Mouse (Mus musculus): ENCODE data around the gene G6pc3. TPM values are rescaled to one million over a fixed set of nuclear protein-coding genes. Genes with fewer than 3 reads are reported as not detected.

Gene G6pc3
- total RNA-seq, 2 experiments from 2014 or later = 29.9 to 32.6 TPM

DNA sequence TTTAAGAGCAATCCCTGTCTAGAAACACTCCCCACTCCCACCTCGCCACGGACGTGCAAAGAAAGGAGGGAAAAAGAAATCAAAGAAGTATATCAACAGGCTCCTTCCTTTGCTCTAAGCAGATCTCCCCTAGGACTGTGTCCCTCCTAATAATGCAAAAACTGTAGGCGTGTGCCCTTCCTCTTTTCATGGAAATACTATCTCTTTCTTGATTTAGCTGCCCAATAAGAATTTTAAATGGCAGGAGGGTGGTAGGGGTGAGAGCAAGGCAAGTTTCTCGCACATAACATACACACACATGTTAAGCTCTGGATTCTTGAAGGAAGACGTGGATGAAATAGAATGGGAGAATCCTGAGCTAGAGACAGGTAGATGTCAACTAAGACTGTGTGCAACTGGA is 440 bp upstream of the G6pc3 start:
- no peak for DNase-seq

DNA sequence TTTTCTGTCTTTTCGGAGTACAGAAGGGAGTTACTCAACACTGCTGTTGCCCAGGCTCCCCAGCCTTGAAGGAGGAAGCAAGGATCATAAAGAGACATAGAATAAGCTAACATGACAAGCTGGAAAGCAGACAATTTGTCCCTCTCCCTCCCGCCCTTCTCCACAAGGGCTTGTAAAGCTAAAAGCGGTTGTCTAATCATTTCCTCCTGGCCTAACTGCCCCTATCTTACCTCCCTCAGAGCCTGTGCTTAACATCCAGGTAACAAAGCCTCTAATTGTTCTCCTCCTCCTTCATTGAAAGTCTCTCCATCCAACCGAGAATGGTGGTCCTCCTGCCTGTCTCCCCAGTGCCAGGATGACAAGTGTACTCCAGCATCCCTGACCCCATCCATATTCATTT is 1.4 kb downstream of the G6pc3 start:
- no peak for DNase-seq

DNA sequence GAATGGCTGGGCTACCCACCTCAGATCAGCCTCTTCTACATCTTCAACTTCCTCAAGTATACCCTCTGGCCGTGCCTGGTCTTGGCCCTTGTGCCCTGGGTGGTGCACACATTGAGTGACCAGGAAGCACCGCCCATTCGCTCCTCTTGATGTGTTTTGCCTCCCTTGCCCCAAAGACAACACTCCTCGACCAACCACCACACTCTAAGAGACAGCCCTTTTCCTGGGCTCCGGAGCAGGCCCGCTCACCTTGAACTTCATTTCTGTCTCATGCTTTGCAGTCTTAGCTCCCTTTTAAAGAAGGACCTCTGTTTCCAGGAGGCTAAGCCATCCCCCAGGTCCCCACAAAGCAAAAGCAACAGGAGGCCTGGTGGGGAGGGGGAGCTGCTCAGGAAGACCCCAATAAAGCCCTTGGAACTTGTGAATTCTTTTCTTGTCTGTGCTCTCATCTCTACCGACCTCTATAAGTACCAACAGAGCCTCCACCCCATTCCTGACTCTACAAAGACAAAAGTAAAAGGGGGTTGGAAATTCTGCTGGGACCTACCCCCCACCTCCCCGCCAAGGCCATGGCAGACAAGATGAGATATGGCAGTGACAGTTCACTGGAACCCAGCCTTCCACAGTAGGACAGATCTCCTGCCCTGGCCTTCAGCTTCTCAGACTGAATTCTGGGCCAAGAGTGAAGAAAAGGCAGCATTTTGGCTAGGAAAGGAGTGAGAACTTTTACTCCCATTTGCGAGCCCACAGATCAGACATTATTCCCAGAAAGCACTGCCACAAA is 4.4 kb downstream of the G6pc3 start:
- no peak for DNase-seq

DNA sequence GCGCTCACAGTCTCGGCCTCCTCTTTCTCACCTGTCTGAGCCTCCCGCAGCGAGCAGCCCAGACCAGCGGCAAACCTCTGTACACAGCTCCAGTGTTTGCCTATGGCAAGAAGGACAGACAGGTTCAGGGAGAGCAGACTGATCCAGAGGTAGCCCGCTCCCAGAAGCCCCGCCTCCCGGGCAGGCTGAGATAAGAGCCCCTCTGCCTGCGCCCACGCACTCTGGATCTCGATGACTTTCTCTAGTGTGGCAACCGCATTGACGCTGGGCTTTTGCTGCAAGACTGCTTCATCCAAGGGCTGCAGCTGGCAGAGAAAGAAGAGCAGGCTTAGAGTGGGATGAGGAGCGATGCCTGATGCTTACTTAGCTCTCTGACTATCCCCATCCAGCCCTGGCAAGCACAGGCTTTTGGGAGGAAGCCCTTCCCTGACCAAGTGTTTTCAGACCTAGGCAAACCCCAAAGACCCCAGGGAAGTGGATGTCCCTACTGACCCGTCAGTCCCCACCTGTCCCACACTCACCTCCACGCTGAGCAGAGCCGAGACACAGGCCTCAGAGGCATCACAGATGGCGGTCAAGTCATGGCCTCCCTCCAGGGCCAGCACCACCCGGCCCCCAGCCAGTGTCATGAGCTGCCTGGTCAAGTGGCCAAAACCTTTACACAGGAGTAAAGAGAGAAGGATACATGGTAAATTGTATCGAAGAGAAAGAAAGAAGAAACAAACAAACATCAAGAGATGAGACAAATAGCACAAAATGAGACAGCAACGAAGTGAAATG is 6.8 kb downstream of the G6pc3 start:
- no peak for DNase-seq

DNA sequence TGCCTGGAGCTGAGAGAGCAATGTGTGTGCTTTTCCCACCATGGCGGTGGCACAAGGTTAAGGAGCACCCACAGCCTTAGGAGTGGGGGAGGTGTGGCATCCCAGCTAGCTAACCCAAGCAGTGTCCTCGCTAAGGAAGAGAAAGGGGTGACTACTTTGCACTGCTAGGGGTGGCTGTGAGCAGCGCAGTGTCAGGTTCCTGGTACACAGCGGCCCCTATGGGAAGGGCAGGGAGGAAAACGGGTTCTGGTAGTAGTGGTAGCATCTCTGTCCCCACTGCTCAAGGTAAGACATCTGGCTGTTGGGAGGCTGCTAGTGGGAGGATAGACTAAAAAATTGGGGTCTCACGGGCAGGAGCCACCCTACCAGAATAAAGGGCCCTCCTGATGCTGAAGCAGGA is 8.8 kb downstream of the G6pc3 start:
- no peak for DNase-seq

DNA sequence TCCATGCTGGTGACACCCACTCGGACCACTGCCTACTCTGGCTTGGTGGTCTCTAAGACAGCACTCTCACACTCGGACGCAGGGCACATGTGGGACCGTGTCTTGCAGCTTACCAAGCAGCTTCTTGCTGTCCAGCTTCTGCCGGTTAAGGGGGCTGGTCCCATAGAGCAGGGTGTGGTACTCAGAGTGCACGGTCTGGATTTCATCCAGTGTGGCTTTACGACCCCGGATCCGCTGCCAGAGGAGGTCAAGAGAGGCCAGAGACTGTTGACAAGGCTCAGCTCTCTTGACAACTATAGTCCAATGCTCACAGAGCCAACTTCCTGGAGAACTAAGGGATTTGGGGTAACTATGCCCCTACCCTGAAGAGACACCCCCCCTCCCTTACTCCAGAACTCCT is 10.4 kb downstream of the G6pc3 start:
- DNase-seq = no peak

DNA sequence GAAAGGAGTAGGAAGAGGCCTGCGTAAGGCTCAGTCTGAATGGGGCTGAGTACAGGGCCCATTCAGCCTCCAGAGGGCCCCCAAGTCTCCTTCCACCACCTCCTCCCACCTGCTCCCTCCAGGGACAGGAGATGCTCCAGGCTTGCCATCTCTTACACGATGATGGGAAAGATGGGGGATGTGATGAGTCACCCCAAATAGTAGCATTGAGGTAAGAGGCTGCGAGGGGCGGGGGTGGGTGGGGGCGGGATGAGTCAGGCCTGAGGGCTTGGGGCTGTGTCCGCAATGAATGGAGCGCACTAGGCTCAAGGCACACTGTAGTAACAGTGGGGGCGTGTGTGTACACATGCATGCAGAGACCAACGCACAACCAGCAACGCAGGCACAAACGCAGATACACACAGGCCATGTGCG is 12.0 kb downstream of the G6pc3 start:
- DNase-seq = no peak

DNA sequence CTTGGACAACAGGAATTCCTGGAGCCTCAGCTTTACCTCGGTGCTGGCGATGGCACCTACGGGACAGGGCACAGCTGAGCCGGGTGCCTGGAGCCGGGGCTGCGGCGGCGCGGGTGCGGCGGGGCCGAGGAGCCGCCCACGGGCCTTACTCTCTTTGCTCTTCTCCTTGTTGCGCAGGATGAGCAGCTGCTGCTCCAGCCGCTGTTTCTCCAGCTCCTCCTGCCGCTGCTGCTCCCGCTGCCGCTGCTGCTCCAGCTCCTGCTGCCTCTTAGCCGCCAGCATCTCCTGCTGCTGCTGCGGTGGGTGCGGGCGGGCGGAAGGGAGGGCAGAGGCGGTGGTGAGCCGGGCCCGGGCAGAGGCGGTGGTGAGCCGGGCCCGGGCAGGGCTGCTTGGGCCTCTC is 17.1 kb downstream of the G6pc3 start:
- DNase-seq = peak; percentile 4

DNA sequence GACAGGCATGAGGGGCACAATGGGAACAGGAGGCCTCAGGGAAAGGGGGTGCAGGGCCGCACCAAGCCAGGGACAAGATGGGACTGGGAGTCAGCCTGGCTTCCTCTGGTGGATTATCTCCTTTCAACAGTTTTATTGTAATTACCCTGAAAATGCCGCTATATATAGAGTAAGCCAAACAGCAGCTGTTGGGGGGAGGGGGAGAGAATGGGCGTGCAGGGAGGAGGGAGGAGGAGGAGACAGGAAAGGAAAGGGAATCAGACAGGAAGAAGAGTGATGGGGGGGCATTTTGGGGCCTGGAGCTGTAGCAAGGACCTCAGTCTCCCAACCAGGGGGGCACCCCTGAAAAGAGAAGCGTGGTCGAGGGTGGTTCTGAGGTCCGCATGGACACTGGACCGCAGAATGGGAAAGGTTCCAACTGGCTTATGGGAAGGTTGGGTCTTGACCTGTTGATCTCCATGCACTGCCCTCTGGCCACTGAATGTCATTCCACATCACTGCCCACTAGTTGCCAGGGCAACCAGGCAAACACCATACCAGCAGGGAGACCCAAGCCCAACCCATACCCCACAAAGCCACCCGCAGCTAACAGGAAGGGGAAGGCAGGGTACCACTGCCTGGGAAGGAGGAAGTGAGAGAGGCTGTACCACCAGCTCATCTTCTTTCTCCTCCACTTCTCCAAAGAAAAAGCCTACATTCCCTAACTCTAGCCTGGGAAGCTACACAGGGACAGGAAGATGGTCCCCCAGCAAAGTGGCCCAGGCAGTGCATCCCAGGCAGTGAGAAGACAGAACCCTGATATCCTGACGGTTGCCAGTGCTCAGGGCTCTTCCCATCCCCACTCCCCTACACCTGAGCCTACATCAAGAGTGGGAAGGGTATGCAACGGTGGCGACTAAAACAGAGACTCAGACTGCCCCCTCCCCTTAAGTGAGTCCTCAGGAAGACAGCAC is 18.7 kb downstream of the G6pc3 start:
- DNase-seq = peak; percentile 67

DNA sequence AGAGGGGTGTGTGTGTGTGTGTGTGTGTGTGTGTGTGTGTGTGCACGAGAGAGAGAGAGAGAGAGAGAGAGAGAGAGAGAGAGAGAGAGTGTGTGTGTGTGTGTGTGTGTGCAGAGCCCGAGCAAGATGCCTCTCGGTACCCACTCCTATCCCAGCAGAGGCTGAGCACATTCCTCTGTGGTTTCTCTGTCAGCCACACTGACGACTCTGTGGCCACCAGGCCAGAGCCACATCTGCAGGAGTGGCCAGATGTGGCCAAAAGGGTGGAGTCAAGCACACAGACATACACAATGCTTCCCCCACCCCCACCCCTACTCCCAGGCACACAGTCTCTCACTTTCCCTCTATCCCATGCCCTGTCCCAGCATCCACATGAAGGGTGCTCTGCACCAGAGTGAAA is 19.4 kb downstream of the G6pc3 start:
- DNase-seq = no peak

DNA sequence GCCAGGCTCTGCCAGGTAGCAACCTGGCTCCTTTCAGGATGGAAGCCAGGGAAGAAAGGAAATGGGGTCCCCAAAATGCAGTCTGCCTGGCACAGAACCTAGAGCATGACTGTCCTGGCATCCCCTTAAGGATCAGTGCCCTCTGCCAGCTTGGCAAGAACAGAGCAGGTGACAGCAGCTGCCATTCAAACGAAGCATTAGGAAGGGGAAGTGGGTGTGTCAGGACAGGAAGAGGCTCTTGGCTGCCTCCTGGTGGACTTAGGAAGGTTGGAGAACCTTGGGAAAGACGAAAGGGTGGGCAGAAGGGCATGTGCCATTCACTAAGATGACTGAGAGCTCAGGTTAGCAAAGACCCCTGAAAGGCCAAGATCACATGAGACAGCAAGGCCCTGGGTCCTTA is 20.3 kb downstream of the G6pc3 start:
- DNase-seq = peak; percentile 48

DNA sequence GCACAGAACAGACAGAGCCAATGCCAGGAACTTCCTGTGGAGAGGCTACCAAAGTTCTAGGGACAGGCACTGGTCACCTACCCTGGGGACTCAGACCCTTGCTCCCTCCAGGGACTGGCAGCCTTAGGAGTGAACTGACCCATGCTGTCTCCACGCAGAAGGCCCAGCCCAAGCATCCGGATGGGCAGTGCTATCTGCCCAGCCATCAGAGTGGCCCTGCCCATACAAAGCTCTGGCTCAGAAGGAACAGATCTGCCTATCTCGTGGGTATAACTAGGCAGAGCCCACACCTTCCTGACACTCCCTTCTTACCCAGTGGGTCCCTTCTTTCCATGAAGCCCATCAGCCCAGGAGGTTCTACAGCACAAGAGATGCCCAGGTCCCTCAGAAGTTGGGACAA is 20.8 kb downstream of the G6pc3 start:
- no peak for DNase-seq

DNA sequence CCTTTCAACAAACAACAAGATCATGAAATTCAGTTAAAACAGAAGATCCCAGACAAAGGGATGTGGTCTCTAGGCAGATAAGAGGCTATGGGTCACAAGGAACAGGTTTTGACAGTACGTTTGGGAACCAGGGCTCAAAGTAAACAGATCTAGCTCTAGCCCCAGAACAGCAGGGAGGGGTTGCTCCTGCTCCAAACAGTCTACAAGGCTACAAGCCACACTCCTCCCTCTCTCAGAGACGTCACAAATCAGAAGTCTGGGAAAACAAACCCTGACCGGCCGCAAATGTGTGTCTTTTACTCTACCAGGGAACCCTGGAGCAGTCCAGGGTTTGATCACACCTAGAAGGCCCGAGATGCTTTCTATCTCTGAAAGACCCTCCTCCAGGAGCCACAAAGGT is 21.6 kb downstream of the G6pc3 start:
- no peak for DNase-seq

DNA sequence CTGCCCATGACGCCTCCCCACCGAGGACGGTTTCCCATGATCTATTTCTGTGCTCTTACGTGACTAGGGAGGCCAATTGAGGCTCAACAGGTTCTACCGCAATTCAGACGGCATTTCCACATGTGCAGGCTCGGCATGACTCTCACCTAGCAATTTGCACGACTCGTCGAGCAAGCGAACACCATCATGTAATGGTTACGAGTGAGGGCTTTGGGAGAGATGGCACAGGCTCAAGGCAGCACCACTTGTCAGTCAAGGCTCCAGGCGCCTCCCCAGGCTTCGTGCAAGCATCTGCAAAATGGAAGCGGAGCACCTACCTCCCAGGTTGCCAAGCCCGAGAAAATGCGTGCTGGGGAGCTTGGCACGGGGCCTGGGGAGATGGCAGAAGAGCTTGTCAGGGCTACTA is 22.5 kb downstream of the G6pc3 start:
- DNase-seq = peak; percentile 70

DNA sequence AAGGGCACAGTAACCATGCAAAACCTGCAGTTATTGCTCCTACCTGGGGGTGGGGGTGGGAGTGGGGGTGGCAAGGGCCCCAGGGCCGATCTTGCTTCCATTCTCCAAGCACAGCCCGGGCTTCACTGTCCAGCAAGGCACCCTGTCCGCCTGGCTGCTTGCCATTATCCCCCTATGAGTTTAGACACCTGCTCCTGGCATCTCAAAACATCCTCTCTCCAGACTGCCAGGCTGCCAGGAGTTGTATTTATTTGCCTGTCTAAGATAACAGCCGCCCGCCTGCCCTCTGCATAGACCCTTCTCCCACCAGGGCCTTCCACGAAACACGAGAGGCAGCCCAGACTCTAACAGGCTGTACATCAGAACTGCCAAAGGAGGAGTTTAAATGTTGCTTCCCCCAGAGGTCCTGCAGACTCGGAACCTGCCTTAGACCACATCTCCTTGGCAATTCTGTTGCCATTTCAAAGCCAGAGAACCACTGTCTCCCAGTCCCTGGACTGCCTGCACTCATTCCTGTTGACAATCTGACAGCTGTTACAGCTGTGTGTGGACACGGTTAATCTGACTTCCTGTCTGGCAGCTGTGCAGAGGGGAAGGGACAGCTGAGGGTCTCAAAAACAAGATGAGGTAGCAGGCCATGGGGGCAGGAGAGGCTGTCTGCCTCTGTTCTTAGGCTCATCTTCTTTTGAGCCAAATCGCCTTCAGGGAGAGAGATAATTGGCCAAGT is 25.2 kb downstream of the G6pc3 start:
- peak; percentile 37 for DNase-seq

DNA sequence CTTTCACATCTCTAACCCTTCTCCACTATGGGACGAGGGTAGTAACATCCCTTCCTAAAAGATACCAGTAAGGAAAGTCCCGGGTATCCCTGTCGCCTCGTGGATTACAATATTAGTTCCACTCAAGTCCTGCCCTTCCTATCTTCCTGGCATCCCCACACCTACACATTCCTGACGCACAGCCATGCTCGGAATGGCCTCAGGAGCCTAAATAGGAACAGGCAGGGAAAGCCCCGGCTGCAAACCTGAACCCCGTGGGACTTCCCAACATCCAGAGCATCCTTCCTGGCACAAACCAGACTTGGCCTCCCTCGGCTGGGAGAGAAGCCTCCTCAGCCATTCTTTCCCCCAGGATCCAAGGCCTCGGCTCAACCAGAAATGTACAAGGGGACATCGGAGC is 26.1 kb downstream of the G6pc3 start:
- no peak for DNase-seq

DNA sequence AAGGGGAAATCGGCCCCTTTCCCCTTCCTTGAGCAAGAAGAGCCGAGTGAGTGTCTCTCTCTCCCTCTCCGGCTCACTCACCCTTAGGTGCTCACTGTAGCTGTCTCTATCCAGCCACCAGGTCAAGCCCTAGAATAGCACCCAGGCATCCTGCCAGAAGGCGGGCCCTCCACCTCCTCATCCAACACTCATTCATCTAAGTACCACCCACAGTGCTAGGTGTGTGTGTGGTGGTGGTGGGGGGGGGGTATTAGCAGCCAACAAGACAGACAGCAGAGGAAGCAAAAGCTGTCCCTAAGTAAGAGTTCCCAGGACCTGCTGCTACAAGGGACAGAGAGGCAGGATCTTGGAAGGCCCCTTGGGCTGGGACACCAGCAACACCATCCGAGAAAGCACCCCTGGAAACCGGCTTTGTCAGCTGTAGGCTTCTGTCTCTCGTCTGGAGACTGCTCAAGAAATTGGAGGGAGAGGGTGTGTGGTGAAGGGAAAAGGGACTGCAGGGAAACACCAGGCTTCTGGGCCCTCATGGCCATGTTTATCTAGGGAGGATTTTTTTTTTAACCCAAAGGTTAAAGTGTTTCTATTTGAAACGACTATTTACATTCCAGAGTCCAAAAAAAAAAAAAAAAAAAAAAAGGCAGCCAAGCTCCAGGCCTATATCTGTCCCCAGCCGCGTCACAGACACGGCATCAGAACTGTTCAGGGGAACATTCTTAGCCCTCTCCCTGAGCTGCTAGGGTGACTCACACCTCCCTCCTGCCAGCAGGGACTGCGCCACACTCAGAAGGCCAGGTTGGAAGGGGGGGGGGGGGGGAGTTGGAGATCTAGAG is 26.9 kb downstream of the G6pc3 start:
- peak; percentile 81 for DNase-seq

DNA sequence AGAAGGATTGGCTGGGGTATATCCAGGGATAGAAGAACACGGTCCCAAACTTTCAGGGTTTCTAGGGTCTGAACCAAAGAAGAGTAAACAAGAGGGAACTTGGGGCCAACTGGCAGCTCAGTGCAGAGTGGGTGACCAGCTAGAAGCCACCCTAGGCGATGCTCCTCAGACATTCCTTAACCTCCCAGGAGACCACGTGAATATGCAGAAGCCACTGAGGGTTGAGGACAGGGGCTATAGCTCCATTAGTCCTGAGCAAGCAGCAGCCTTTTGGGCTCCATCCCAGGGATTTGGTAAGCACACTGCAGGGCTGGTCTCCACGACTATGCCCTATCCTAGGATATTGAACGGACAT is 27.4 kb downstream of the G6pc3 start:
- DNase-seq = no peak

DNA sequence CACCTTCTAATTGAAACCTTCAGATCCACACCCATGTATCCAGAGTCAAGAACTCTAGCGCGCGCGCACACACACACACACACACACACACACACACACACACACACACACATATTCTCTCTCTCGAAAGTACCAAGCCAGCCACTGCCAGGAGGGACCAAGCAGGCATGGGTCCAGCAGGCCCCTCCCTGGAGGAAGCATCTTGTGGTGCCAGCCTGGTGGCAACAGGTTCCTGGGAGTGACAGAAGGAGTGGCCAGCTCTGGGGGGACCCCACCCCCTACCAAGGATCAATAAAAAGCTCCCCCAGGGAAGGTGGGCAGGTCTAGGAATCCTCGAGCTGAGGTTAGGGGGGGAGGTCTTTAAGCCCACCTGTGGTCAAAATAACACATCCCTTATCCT is 28.0 kb downstream of the G6pc3 start:
- peak; percentile 52 for DNase-seq

DNA sequence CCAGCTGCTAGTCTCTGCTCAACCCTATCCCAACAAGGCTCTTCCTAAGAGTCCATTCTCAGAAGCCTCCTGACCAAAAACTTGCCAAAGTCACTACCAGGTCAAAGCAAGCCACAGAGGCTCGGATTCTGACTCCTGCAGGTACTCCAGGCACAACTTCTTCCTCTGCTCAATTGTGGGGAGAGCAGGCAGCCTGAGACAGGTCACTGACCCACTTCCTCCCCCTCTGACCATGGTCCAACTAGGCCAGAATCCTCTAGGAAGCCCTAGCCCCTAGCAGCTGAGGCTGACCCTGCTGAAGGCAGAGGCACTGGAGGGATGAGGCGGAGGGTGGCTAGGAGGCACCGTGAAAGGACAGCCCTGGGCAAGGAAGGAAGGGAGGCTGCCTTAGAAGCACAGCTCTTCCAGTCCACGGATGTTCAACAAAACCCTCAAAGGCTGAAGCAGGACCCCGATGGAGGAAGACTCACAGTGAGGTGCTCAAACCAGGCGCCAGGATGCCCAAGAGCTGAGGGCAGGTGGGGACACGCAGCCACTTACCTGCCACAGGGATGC is 28.5 kb downstream of the G6pc3 start:
- DNase-seq = no peak

DNA sequence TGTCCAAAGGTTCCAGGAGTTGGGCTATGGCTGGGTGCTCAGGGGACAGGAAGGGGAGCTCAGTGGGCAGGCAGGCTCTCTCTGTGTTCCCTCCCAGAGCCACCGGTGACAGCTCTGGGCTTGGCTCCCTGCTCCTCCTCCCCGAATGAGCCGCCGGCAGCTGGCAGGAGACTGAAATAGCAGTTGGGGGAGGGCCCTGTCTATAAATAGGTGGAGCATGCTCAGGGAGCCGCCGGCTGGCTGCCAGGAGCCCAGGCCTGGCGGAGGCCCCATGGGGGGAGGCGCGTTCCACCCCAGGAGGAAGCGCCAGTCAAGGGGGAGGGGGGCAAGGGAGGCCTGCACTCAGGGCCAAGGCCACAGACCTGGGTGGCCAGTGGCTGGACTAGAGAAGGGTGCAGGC is 29.4 kb downstream of the G6pc3 start:
- peak; percentile 98 for DNase-seq
